In genomic region chr9:20986952-20987686, GRCm38 (mm10) we compare ENCODE assay signal across 10 mouse cellular contexts. TPM values are rescaled to one million over a fixed set of nuclear protein-coding genes. Genes with fewer than 3 reads are reported as not detected.
A peak's percentile ranks its signal among the peaks of the same experiment; 100 is the strongest.
DNase-seq lines count a peak whose midpoint lies in the region; ATAC-seq lines count a peak whose summit lies in the region.
"Had no signal": no experiment of that assay in that cellular context is flagged by ENCODE, and none has a peak within 500 bp of the region (broad histone marks: within the 10 kb centered on the region; RNA-seq: fewer than 3 reads in every experiment).

No protein-coding gene starts in this region.

- H3K4me1 ChIP-seq in kidney, embryonic 14.5 days (ENCODE audit: control insufficient read depth, insufficient read depth, low read length): 0 out of 2 replicates have a peak, but pooled peaks cover 12% of the 10 kb centered on the region
- H3K4me1 ChIP-seq in intestine, embryonic 14.5 days (replicated peaks; ENCODE audit: control insufficient read depth, insufficient read depth, low read length): peaks cover 30% of the 10 kb centered on the region

- H3K36me3 ChIP-seq in kidney, embryonic 14.5 days (ENCODE audit: control insufficient read depth, insufficient read depth, low read length): no peaks in the 10 kb centered on the region
- H3K36me3 ChIP-seq in intestine, embryonic 14.5 days (ENCODE audit: control insufficient read depth, insufficient read depth, low read length): no peaks in the 10 kb centered on the region
- H3K36me3 ChIP-seq: liver, embryonic 13.5 days had no signal

- no peak for DNase-seq in kidney, postnatal 36 days
- peak; percentile 32 for DNase-seq in urinary bladder, postnatal 25 days (ENCODE audit: low spot score)
- DNase-seq in urinary bladder, adult 2 months (ENCODE audit: low spot score): no peak
- DNase-seq in intestine, embryonic 14.5 days (ENCODE audit: low spot score): peak; percentile 79
- DNase-seq in frontal cortex, postnatal 36 days (ENCODE audit: low spot score in 2 of 2): no peak
- no peak for DNase-seq in left cerebral cortex, postnatal 14 days (ENCODE audit: low spot score in 2 of 2)
- DNase-seq in thymus, postnatal 36 days: no peak
- DNase-seq: liver, embryonic 13.5 days had no signal

- ATAC-seq in kidney, embryonic 14.5 days (ENCODE audit: low FRiP score, low TSS enrichment): peak; percentile 75
- peak; percentile 72 for ATAC-seq in intestine, embryonic 14.5 days (replicated peaks; ENCODE audit: low FRiP score, low TSS enrichment, low read depth)
- ATAC-seq: midbrain, embryonic 16.5 days had no signal

- 57% methylated on average over 15 of the region's 15 CpGs for WGBS in kidney, embryonic 14.5 days
- 41% methylated on average over 15 of the region's 15 CpGs for WGBS in intestine, embryonic 14.5 days

- peak overlapping the region; percentile 42; the same call in 1 of the 2 replicates for H3K27ac ChIP-seq in kidney, embryonic 14.5 days (ENCODE audit: low read depth, low read length)
- peak overlapping the region; percentile 78 for H3K27ac ChIP-seq in intestine, embryonic 14.5 days (ENCODE audit: low read depth)
- H3K27ac ChIP-seq: liver, embryonic 13.5 days had no signal

- H3K27me3 ChIP-seq in kidney, embryonic 14.5 days (ENCODE audit: control insufficient read depth, insufficient read depth, low read length): no peaks in the 10 kb centered on the region; the same call in 1 of the 2 replicates
- H3K27me3 ChIP-seq in intestine, embryonic 14.5 days (replicated peaks; ENCODE audit: control insufficient read depth, insufficient read depth, low read length): no peaks in the 10 kb centered on the region

- no peak overlapping the region for H3K4me3 ChIP-seq in kidney, embryonic 14.5 days (ENCODE audit: low read length)
- no peak overlapping the region for H3K4me3 ChIP-seq in intestine, embryonic 14.5 days (ENCODE audit: low read depth, low read length)
- H3K4me3 ChIP-seq: liver, embryonic 13.5 days had no signal

- no peak overlapping the region for H3K9ac ChIP-seq in kidney, embryonic 14.5 days (ENCODE audit: low read depth, low read length)
- no peak overlapping the region for H3K9ac ChIP-seq in intestine, embryonic 14.5 days (ENCODE audit: low read length)
- H3K9ac ChIP-seq: liver, embryonic 13.5 days had no signal

- no peak overlapping the region for H3K4me2 ChIP-seq in kidney, embryonic 14.5 days (replicated peaks; ENCODE audit: low read depth, low read length)
- H3K4me2 ChIP-seq in intestine, embryonic 14.5 days (ENCODE audit: low read length): peak overlapping the region; percentile 6; the same call in 1 of the 2 replicates
- H3K4me2 ChIP-seq: liver, embryonic 13.5 days had no signal

- intact Hi-C loops in left cerebral cortex, postnatal 14 days (cut with DNase I): no loop called here

- H3K9me3 ChIP-seq in kidney, embryonic 14.5 days (ENCODE audit: control insufficient read depth, low read length): no peaks in the 10 kb centered on the region
- H3K9me3 ChIP-seq in intestine, embryonic 14.5 days (ENCODE audit: control insufficient read depth, low read length): no peaks in the 10 kb centered on the region
- H3K9me3 ChIP-seq: liver, embryonic 13.5 days had no signal

RNA-seq across cellular contexts. Expression of gene S1pr2, which starts 10.5 kb away (rescaled TPM):
- 26.7 and 36.1 TPM in 2 replicates for polyA plus RNA-seq in kidney, embryonic 14.5 days (2014; fragmentation: Nextera tagmentation; extraction: Ambion mirVana)
- 11.6 and 11.7 TPM in 2 replicates for polyA plus RNA-seq in urinary bladder, adult 2 months (2012; rRNA removed)
- polyA plus RNA-seq in intestine, embryonic 14.5 days (2014; fragmentation: Nextera tagmentation; extraction: Ambion mirVana): 31.9 and 35.5 TPM in 2 replicates
- total RNA-seq in left cerebral cortex, postnatal 14 days (2021): 1 to 10 TPM; 1.6 to 1.8 TPM

RNA-seq across cellular contexts. Expression of gene Mrpl4, which starts 15.4 kb away (rescaled TPM):
- 145 and 146 TPM in 2 replicates for polyA plus RNA-seq in kidney, embryonic 14.5 days (2014; fragmentation: Nextera tagmentation; extraction: Ambion mirVana)
- polyA plus RNA-seq in urinary bladder, adult 2 months (2012; rRNA removed): 78.8 and 88.8 TPM in 2 replicates
- 151 and 155 TPM in 2 replicates for polyA plus RNA-seq in intestine, embryonic 14.5 days (2014; fragmentation: Nextera tagmentation; extraction: Ambion mirVana)
- total RNA-seq in left cerebral cortex, postnatal 14 days (2021): 10 to 100 TPM; 58.7 to 62.9 TPM

RNA-seq across cellular contexts. Expression of gene Dnmt1, which starts 27.4 kb away (rescaled TPM):
- 71.8 and 87.1 TPM in 2 replicates for polyA plus RNA-seq in kidney, embryonic 14.5 days (2014; fragmentation: Nextera tagmentation; extraction: Ambion mirVana)
- 19.1 and 19.7 TPM in 2 replicates for polyA plus RNA-seq in urinary bladder, adult 2 months (2012; rRNA removed)
- polyA plus RNA-seq in intestine, embryonic 14.5 days (2014; fragmentation: Nextera tagmentation; extraction: Ambion mirVana): 65.4 and 69.9 TPM in 2 replicates
- 10 to 100 TPM; 39.9 to 43.6 TPM for total RNA-seq in left cerebral cortex, postnatal 14 days (2021)

RNA-seq across cellular contexts. Expression of gene Icam1, which starts 28.7 kb away (rescaled TPM):
- 7.1 and 10.3 TPM in 2 replicates for polyA plus RNA-seq in kidney, embryonic 14.5 days (2014; fragmentation: Nextera tagmentation; extraction: Ambion mirVana)
- polyA plus RNA-seq in urinary bladder, adult 2 months (2012; rRNA removed): 27.4 and 28.7 TPM in 2 replicates
- polyA plus RNA-seq in intestine, embryonic 14.5 days (2014; fragmentation: Nextera tagmentation; extraction: Ambion mirVana): 11.4 and 11.8 TPM in 2 replicates
- total RNA-seq in left cerebral cortex, postnatal 14 days (2021): 1 to 10 TPM; 3.0 to 3.6 TPM

RNA-seq across cellular contexts. Expression of gene Icam4, which starts 42.1 kb away (rescaled TPM):
- 0.45 and 0.49 TPM in 2 replicates for polyA plus RNA-seq in kidney, embryonic 14.5 days (2014; fragmentation: Nextera tagmentation; extraction: Ambion mirVana)
- polyA plus RNA-seq in urinary bladder, adult 2 months (2012; rRNA removed): 1.1 and 1.5 TPM in 2 replicates
- 0.96 TPM in 1 of 2 replicates, not detected in the other for polyA plus RNA-seq in intestine, embryonic 14.5 days (2014; fragmentation: Nextera tagmentation; extraction: Ambion mirVana)
- under 1 TPM in 1 of 2 experiments, not detected in 1; 0.86 TPM for total RNA-seq in left cerebral cortex, postnatal 14 days (2021)
- polyA plus RNA-seq: midbrain, embryonic 16.5 days had no signal

Comparison
In these comparisons a context has a peak if more than half of its experiments do, and no peak if none do; other contexts are left out.
1. DNase-seq: peak in urinary bladder, postnatal 25 days (single experiment) and intestine, embryonic 14.5 days (single experiment); none in kidney, postnatal 36 days (0 of 2), urinary bladder, adult 2 months (single experiment), frontal cortex, postnatal 36 days (0 of 2), left cerebral cortex, postnatal 14 days (0 of 2) and thymus, postnatal 36 days (0 of 2).